Mouse (Mus musculus) testis, postnatal 10 days (tissue): ENCODE measurements around the gene Ublcp1.

Source experiments
- DNase-seq: peaks from one replicate; pipeline ENCODE4 v3.0.0; 2021; ENCODE audit warnings: low spot score

The Ublcp1 gene

GRCm38 (mm10) chr11:44422337-44423111 lies 47.8 kb downstream of the Ublcp1 start:
- no peak for DNase-seq

- no peak for DNase-seq
Observed at GRCm38 (mm10) chr11:44417403-44417802, 52.9 kb downstream of the Ublcp1 start.

- DNase-seq: no peak
Observed at GRCm38 (mm10) chr11:44414605-44415004, 55.7 kb downstream of the Ublcp1 start.

GRCm38 (mm10) chr11:44413371-44413770 lies 56.9 kb downstream of the Ublcp1 start:
- DNase-seq: no peak

- no peak for DNase-seq
Observed at GRCm38 (mm10) chr11:44412276-44412675, 58.0 kb downstream of the Ublcp1 start.

GRCm38 (mm10) chr11:44410413-44410812 lies 59.9 kb downstream of the Ublcp1 start:
- no peak for DNase-seq

GRCm38 (mm10) chr11:44408626-44409025 lies 61.7 kb downstream of the Ublcp1 start:
- no peak for DNase-seq

- no peak for DNase-seq
Observed at GRCm38 (mm10) chr11:44406457-44406856, 63.8 kb downstream of the Ublcp1 start.

GRCm38 (mm10) chr11:44405961-44406360 lies 64.3 kb downstream of the Ublcp1 start:
- DNase-seq: no peak

- DNase-seq: no peak
Observed at GRCm38 (mm10) chr11:44405113-44405512, 65.2 kb downstream of the Ublcp1 start.
